Mouse (Mus musculus) stomach, embryonic 14.5 days (tissue): ENCODE measurements around the gene Ak1. TPM values are rescaled to one million over a fixed set of nuclear protein-coding genes. Genes with fewer than 3 reads are reported as not detected.
A peak's percentile ranks its signal among the peaks of the same experiment; 100 is the strongest.

Experiments
- ATAC-seq: fragments of 200-750 bp; cut with Nextera tagmentation; 2 replicates; pipeline ENCODE4 v1.8.0; 2017; ENCODE audit warnings: low read depth, moderate TSS enrichment; ENCODE audit not compliant: insufficient number of reproducible peaks, insufficient read depth, low FRiP score
- H3K27ac ChIP-seq: fragments of 300-500 bp; sonication (generic); 2 replicates; pipeline ENCODE4 v1.5.1; 2014; ENCODE audit warnings: mild to moderate bottlenecking, low read length, moderate library complexity, mixed read lengths
- H3K27me3 ChIP-seq: fragments of 300-500 bp; sonication (generic); 2 replicates; pipeline ENCODE4 v1.6.1; 2014; ENCODE audit warnings: low read length, control low read depth, mixed read lengths; ENCODE audit not compliant: control insufficient read depth, insufficient read depth
- H3K36me3 ChIP-seq: fragments of 300-500 bp; sonication (generic); 2 replicates; pipeline ENCODE4 v1.6.1; 2014; ENCODE audit warnings: mild to moderate bottlenecking, control low read depth, low read length, moderate library complexity, mixed read lengths; ENCODE audit not compliant: control insufficient read depth, insufficient read depth
- H3K4me1 ChIP-seq: fragments of 300-500 bp; sonication (generic); 2 replicates; pipeline ENCODE4 v1.6.1; 2014; ENCODE audit warnings: low read length, control low read depth, mixed read lengths; ENCODE audit not compliant: control insufficient read depth, insufficient read depth
- H3K4me2 ChIP-seq: fragments of 300-500 bp; sonication (generic); replicated peaks from 2 replicates; pipeline ENCODE4 v1.6.1; 2014; ENCODE audit warnings: low read depth, low read length, control low read depth
- H3K4me3 ChIP-seq: fragments of 300-500 bp; sonication (generic); 2 replicates; pipeline ENCODE4 v1.5.1; 2014; ENCODE audit warnings: low read depth, low read length, control low read depth
- H3K9ac ChIP-seq: fragments of 300-500 bp; sonication (generic); replicated peaks from 2 replicates; pipeline ENCODE4 v1.6.1; 2014; ENCODE audit warnings: low read depth, mild to moderate bottlenecking, control low read depth, low read length, moderate library complexity, mixed read lengths
- H3K9me3 ChIP-seq: fragments of 300-500 bp; sonication (generic); 2 replicates; pipeline ENCODE4 v1.6.1; 2016; ENCODE audit warnings: low read depth, low read length, control low read depth; ENCODE audit not compliant: control insufficient read depth
- WGBS: fragments of 180-500 bp; shearing (Covaris S2); extraction: QIAGEN DNeasy Blood & Tissue Kit; methylation state at CpG from one replicate; pipeline ENCODE4 v1.1.7; 2014; 5-methylcytosine and 5-hydroxymethylcytosine counted together
- polyA plus RNA-seq: library from polyadenylated mRNA; unstranded; fragments of >200 nt; fragmentation: Nextera tagmentation; extraction: Ambion mirVana; gene quantifications from 2 replicates; pipeline ENCODE4 v1.2.1, GENCODE M21; 2014

Gene Ak1
- polyA plus RNA-seq, 1 experiment from 2014 or later, result 17.1 TPM

- 80% methylated on average over 8 of the region's 8 CpGs for WGBS
- H3K9ac ChIP-seq, result no peak overlapping the region
- no peaks in the 10 kb centered on the region for H3K27me3 ChIP-seq
- peaks cover 4% of the 10 kb centered on the region; the same call in 1 of the 2 replicates for H3K4me1 ChIP-seq
- H3K27ac ChIP-seq, result no peak overlapping the region
- H3K9me3 ChIP-seq, result no peaks in the 10 kb centered on the region
- H3K4me2 ChIP-seq, result no peak overlapping the region
- H3K4me3 ChIP-seq, result no peak overlapping the region
- ATAC-seq, result no peak
- H3K36me3 ChIP-seq, result no peaks in the 10 kb centered on the region
Observed at GRCm38 (mm10) chr2:32644799-32645475, 23.4 kb downstream of the Ak1 start.

- H3K9ac ChIP-seq, result no peak overlapping the region
- H3K27me3 ChIP-seq, result no peaks in the 10 kb centered on the region
- no peak overlapping the region; the same call in 1 of the 2 replicates for H3K27ac ChIP-seq
- H3K4me3 ChIP-seq, result no peak overlapping the region
- H3K36me3 ChIP-seq, result no peaks in the 10 kb centered on the region
- no peaks in the 10 kb centered on the region for H3K9me3 ChIP-seq
- WGBS, result 69% methylated on average over 3 of the region's 3 CpGs
- no peak overlapping the region for H3K4me2 ChIP-seq
- no peak for ATAC-seq
- peaks cover 4% of the 10 kb centered on the region; the same call in 1 of the 2 replicates for H3K4me1 ChIP-seq
Observed at GRCm38 (mm10) chr2:32645647-32646046, 24.1 kb downstream of the Ak1 start.

DNA sequence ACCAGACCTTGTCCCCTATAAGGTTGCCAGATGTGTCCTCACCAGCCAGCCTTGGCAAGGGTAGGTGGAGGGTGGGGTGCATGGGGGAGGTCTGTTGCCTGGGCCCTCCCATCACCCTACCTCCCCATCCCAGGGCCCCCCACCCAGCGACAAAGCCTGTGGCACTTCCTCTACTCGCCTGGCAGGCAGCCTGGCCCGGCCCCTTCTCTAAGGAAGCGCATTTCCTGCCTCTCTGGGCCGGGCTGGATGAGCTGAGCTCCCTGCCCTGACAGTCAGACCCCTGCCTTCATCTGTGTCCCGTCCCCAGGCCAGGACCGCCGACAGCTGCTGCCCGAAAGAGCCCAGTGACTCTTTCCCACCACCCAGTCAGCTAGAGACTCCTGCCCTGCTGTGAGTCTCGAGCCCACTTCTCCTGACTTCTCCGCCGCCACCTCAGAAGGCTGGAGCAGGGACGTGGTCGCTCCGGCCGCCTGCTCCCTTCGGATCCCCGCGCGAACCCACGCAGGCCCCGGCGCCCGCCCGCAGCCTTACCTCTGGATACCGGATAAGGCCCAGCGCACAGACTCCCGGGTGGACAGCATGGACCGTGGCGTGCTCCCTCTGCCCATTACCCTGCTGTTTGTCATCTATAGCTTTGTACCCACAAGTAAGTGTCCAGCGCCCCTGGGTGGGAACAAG lies 25.0 kb downstream of the Ak1 start, which contains the start of gene Eng:
TSS of gene Eng (plus strand) at position 217 of the 678 bp plus-strand sequence.
- 0 out of 2 replicates have a peak, but pooled peaks have one; percentile 31 for ATAC-seq
- Histone ChIP-seq H3K4me2 (peak within 1 kb of the TSS; percentile 31), H3K27me3 (no peaks in the 10 kb centered on the region), H3K4me1 (peaks cover 4% of the 10 kb centered on the region; the same call in 1 of the 2 replicates), H3K9me3 (no peaks in the 10 kb centered on the region), H3K9ac (peak within 1 kb of the TSS; percentile 28; the same call in 1 of the 2 replicates), H3K36me3 (no peaks in the 10 kb centered on the region), H3K4me3 (peak within 1 kb of the TSS; percentile 29), H3K27ac (peak within 1 kb of the TSS; percentile 82)
- WGBS, result 48% methylated on average over 31 of the region's 31 CpGs

DNA sequence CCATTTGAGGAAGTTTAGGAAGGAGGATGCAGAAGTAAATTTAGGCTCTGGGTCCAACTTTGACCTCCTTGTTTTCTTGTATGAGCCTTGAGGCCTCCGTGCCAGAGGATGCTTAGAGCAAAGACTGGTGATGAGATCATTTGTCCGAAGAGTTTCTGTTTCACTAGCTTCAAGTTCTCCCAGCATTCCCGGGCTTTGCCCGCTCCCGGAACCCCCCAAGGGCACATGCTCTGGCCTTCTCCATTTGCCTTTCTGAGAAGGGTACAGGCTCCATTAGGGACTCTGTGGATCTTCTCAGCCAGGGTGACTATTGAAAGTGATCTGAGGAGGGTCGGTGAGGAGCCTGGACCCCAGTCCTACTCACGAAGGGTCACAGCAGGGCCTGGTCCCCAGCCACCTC lies 25.8 kb downstream of the Ak1 start:
- Histone ChIP-seq H3K4me3 (peak overlapping the region; percentile 29), H3K9me3 (no peaks in the 10 kb centered on the region), H3K27ac (no peak overlapping the region), H3K4me1 (peaks cover 4% of the 10 kb centered on the region; the same call in 1 of the 2 replicates), H3K27me3 (no peaks in the 10 kb centered on the region), H3K9ac (no peak overlapping the region), H3K4me2 (peak overlapping the region; percentile 31), H3K36me3 (no peaks in the 10 kb centered on the region)
- no peak for ATAC-seq
- 80% methylated on average over 7 of the region's 7 CpGs for WGBS

GRCm38 (mm10) chr2:32653764-32654163 lies 32.2 kb downstream of the Ak1 start:
- H3K4me3 ChIP-seq, result no peak overlapping the region
- peaks cover 17% of the 10 kb centered on the region for H3K4me1 ChIP-seq
- no peak overlapping the region; the same call in 1 of the 2 replicates for H3K27ac ChIP-seq
- 28% methylated on average over 7 of the region's 7 CpGs for WGBS
- H3K27me3 ChIP-seq, result no peaks in the 10 kb centered on the region
- no peaks in the 10 kb centered on the region for H3K36me3 ChIP-seq
- no peak overlapping the region for H3K9ac ChIP-seq
- no peak for ATAC-seq
- H3K9me3 ChIP-seq, result no peaks in the 10 kb centered on the region
- no peak overlapping the region for H3K4me2 ChIP-seq

- Histone ChIP-seq H3K9ac (no peak overlapping the region), H3K36me3 (no peaks in the 10 kb centered on the region), H3K4me3 (no peak overlapping the region), H3K4me1 (peaks cover 17% of the 10 kb centered on the region), H3K27ac (peak overlapping the region; percentile 68; the same call in 1 of the 2 replicates), H3K27me3 (no peaks in the 10 kb centered on the region), H3K9me3 (no peaks in the 10 kb centered on the region), H3K4me2 (no peak overlapping the region)
- ATAC-seq, result no peak
- WGBS, result 56% methylated on average over 14 of the region's 14 CpGs
Observed at GRCm38 (mm10) chr2:32654743-32655393, 33.3 kb downstream of the Ak1 start.

DNA sequence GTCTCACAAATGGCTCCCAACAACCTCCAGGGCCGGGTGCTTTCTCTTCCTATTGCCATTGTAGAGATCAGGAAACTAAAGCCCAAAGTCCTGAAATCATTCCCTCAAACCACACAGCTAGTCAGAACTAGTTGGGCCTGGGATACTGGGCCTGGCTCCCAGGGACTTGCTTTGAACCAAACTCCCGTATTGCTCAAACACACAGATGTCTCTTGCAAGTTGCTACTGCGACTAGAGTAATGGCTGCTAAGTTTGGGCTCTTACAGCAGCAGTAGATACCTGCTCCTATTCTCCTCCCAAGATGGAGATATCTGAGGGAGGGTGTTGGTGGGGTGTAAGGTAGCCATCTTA lies 33.8 kb downstream of the Ak1 start:
- WGBS, result 82% methylated on average over 3 of the region's 3 CpGs
- no peak overlapping the region for H3K4me3 ChIP-seq
- peak overlapping the region; percentile 68; the same call in 1 of the 2 replicates for H3K27ac ChIP-seq
- H3K4me1 ChIP-seq, result peaks cover 17% of the 10 kb centered on the region
- H3K9ac ChIP-seq, result no peak overlapping the region
- no peaks in the 10 kb centered on the region for H3K36me3 ChIP-seq
- no peaks in the 10 kb centered on the region for H3K27me3 ChIP-seq
- H3K9me3 ChIP-seq, result no peaks in the 10 kb centered on the region
- H3K4me2 ChIP-seq, result no peak overlapping the region
- no peak for ATAC-seq

DNA sequence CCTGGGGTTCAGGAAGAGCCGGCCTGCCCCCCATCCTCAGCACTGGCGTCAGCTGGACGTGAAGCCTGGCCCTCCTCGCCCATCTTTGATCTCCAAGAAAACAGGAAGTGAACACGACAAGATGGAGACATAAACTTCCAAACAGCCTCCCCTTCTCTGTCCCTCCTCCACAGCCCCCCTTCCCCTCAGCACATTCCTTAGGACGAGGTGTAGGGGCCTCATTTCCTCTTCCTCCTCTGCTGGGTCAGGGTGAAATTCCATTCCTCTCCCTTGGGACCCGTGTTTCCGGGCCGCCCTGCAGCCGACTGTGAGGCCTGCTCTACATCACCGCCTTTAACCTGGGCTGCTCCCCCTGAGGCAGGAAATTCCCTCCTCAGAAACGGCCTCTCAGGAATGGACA lies 34.3 kb downstream of the Ak1 start:
- no peak overlapping the region for H3K4me3 ChIP-seq
- peak; percentile 38; the same call in 1 of the 2 replicates for ATAC-seq
- no peak overlapping the region for H3K9ac ChIP-seq
- no peaks in the 10 kb centered on the region for H3K27me3 ChIP-seq
- no peaks in the 10 kb centered on the region for H3K9me3 ChIP-seq
- 39% methylated on average over 12 of the region's 12 CpGs for WGBS
- H3K4me1 ChIP-seq, result peaks cover 17% of the 10 kb centered on the region
- H3K4me2 ChIP-seq, result no peak overlapping the region
- H3K36me3 ChIP-seq, result no peaks in the 10 kb centered on the region
- H3K27ac ChIP-seq, result peak overlapping the region; percentile 68; the same call in 1 of the 2 replicates
